Mouse (Mus musculus) thymus, adult 18-20 months (tissue): ENCODE measurements around the gene Pxdn.

ENCODE experiments used
- DNase-seq, 2 experiments: peaks; one replicate each; pipeline ENCODE4 v3.0.0; 2022; ENCODE audit warnings: mixed read lengths in 2 of 2

The Pxdn gene

DNA sequence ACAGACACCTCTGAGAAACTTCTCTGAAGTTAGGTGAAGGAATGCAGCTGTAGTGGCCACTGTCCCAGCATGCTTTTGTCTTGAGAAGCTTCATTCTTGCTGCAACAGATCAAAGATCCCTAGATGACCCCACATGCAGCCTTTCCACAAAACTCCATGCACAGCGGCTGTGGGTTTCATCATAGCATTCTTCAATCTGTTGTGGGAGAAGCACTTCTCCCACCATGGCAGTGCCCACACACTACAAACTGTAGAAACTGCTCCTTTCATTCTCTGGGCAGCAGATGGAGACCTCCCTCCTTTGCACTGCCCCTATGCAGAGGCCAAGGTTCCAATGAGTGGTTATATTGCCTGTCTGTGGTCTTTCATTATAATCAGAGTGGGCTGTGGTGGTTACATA is 91.7 kb downstream of the Pxdn start:
- no peak for DNase-seq

DNA sequence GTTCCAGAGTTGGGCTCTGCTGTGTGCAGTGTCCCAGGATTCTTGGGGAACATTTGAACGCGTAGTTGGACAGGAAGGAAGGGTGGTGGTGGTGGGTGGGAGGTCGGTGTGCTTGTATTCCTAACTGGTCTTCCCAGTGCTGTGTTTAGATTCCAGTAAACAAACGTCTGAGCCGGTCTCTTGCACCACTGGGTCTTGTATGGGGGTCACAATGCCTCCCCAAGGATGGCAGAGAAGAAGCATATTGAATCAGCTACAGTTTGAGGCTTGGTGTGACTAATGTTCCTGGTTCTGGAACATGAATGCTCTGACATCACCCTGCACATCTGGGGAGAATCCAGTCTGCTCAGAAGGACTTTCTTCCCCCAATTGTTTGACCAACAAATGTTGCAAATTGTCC is 93.2 kb downstream of the Pxdn start:
- DNase-seq, result no peak

DNA sequence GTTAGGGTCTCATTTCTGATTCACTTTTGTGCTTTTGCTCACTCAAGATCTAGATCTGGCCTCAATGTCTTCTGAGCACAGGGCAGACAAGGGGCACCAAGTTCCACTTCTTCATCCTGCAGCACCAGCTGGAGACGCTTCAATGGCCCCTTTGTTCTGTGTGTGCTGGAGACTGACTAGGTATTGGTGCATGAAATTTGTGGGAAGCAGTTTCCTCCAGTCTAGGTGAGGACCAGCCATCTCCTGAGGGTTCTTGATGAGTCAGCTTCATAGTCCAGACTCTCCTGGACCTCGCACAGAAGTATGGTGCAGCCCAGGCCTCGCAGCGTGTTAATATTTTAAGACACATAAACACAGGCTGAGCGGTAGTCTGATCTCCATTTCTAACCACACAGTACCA is 97.3 kb downstream of the Pxdn start:
- DNase-seq, result no peak

DNA sequence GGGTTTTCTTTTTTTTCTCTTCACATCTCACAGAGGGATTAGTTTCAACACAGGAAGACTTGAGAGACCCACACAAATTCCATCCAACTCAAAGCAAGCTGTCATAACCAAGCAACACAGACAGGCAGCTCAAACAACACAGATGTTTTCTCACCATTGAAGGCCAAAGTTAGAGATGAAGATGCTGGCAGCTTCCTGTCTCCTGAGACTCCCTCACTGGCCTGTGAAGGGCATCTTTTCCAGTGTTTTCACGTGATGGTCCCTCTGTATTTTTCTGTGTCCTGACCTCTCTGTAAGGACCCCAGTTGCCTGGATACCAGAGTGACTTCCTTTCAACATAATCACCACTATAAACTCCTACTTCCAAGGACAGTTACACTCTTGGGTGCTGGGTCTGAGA is 98.0 kb downstream of the Pxdn start:
- DNase-seq, result no peak

DNA sequence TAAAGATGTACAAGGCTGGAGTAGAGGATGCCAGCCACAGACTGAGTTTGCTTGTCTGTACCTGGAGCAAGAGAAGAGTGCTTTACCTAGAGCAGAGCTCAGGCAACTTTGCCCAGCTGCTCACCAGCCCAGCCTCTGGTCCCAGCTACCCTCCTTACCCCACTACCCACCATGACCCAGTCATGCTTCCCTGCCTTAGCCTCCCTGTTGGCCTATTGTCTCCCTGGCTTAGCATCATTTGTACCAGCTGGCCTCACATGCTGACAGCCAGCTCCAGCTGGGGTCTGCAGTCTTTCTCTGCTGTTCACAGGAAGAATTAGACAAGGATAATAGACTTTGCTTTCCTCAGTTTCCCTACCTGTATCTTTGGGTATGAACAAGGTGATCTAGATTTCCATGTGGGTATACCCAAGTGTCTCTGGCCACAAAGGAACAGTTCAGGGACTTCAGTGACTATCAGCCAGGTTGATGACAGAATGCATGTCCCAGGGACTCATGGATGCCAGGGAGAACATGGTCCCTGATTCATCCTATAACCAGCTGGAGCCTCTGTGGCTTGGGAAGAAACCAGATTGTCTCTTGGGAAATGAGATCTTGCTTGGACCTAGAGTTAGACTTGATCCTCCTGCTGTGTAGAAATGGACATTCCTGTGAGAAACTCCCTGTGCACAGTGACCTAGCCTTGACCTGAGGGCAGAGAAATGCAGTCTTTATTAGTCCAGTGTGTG is 98.6 kb downstream of the Pxdn start:
- DNase-seq, result no peak

DNA sequence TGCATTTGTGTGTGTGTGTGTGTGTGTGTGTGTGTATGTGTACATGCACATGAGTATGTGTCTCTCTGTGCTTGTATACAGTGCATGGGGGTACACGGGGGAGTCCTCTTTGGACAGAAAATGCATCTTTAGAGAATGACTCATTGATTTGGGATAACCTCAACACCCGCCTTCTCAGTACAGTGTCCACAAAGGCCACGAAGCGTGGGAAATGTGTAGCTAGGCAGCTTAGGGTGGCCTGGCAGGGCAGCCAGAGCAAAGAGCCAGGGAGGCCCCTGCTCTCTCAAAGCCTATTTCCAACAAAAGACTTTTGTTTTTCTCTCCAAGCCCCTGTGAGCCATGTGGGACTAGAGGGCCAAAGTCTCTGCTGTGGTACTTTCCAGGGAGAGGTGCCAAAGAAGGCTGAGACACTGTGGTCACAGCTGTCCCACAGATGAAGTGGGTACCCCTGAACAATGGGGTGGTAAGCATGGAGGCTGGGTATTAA is 99.2 kb downstream of the Pxdn start:
- DNase-seq, result no peak

DNA sequence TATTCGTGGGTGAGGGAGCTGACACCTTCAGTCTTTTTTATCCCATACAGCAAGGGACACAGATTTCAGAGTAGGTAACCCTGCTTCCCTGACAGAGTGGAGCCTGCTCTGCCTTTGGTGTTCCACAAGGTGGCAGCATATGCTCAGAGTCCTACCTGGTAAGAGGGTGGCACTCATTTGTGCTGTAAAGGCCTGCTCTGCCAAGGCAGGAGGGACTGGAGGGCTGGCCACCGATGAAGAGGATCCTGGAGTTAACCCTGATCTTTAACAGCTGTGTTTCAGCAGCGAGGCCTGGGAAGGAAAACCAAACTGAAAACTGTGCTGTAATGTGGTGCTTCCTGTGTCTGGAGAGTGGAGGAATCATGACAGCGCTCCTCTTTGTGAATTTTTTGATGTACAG is 102.2 kb downstream of the Pxdn start:
- no peak for DNase-seq

DNA sequence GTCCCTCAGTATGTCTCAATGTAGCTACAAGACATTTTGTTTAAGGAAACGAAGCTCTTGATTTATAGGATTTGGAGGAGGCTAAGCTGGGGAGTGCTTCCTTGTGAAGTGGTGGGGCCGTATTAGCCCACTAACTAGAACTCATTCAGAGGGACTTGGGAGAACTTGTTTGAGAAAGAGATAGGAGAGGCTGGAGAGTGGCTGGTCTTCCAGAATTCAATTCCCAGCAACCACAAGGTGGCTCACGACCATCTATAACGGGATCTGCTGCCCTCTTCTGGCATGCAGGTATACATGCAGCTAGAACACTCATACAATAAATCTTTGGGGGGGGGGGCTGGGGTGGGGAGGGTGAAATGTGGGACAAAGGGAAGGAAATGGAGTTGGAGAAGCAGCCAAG is 102.7 kb downstream of the Pxdn start:
- DNase-seq, result no peak

DNA sequence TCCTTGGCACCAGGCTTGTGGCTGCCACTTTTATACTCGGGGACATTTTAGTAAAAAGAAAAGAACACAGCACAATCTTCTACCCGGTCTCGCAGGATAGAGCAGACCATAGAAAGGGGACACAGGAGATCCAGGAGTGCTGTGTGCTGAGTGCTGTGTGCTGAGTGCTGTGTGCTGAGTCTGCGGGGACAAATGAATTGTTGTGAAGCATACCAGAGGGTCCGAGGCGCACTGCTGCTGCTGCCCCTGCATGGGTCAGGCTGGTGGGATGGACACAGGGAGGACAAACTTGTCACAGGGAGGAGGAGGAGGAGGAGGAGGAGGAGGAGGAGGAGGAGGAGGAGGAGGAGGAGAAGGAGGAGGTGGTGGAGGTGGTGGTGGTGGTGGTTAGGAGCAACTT is 111.4 kb downstream of the Pxdn start:
- no peak for DNase-seq

DNA sequence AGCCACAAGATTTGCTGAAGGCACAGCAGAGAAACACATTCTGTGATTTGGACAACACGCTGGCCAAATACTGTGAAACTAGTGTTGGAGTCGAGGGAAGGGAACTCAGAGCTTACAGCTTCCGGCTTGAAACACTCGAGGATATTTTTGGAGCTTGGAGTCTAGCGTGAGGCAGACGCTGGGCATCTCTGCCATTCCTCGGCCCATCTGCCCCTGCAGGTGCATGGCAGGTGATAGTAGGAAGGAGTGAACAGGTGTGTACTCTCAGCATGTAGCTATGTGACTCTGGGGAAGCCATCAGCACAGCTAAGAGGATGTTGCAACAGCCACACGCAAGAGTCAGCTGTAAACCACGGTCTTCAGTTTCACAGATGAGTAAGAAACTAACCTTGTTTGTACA is 112.4 kb downstream of the Pxdn start:
- no peak for DNase-seq

DNA sequence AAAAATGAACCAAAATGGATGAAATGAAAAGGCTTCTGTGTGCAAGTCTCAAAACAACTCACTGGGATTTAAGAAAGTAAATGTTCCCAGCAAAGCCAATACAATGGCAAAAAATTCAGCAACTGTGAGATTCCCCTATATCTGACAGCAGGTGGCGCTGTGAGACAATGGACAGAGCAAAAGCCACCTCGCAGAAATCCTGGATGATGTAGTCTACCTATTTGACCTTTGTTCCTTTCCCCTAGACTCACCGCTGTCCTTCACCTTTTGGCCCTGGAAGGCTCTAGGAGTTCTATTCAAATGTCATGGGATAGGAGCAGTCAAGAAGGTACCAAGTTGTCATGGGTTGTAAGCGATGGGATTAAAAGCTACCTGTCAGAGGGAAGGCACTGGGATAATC is 112.8 kb downstream of the Pxdn start:
- no peak for DNase-seq

DNA sequence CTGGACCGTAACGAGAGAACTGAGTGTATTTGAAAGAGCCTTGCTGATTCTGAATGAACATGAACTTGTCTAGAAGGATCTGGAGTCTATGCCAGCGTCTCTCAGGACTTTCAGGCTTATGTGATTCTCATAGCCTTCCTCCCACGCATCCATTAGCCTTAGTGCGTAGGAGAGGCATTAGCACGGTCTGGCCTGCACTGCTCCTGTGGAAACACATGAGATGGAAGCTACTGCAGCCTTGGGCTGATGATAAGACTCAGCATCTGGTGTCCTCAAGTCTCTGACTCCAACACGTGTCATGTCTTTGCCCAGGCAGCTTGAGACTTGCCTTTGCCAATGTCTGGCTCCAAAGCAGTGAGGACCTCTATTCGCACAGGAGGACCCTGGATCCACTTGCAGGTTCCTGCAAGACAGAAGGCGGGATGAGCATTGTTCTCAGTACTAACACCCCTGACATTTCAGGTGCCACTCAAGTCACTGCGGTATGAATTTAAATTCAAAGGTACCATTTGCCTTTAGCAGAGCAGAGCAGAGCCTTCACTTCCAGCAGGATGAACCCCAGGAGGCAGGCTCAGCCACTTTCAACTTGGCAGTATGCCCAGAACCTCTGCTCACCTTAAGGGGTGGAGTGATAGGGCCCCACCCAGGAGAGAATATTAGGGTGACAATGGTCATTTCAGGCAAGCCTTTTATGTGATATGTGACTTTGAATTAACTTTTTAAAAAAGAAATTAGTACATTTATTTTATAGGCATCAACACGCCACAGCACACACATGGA is 117.5 kb downstream of the Pxdn start:
- DNase-seq, result no peak

DNA sequence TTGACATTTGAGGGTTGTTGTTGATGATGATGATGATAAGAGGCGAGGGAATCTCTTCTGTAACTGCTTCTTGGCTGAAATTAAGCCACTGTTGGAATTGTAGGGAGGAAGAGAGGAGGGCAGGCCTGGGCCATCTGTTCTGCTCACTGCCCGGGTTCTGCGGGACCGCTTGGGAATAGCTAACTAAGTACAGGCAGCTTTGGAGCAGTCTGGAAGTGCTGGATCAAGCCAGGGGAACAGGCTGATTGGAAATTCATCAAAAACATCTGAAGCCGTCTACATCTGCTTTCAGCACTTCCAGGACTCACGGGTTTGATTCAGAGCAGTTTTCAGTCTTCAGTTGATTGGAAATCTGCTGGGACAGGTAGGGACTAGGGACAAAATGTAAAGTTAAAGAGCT is 120.6 kb downstream of the Pxdn start:
- no peak for DNase-seq

DNA sequence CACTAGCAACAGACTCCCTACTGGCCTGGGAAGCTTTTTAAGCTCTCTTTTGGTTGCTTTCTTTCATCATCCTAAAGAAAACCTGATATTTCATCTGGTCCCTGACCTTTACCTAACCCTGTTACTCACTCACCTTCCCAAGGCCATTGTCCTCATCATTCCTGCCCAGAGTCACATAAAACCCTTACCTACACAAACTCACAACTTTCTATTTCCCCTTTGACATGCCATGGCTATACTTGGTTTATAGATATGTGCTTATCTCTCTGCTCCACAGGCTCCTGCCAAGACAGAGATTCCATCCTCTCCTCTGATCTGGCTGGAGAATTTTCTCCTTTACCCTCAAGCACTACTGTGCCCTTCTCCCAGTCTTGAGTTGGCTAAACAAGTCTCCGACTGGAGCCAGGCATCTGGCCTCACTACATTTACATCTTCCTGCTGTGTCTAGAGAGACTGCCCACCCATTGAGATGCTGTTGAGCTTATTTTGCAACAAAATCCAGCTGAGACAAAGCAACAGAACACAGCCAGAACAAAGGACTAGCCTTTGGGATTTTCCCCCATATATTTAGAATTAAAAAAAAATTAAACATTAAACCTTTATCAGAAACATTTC is 124.2 kb downstream of the Pxdn start:
- no peak for DNase-seq

DNA sequence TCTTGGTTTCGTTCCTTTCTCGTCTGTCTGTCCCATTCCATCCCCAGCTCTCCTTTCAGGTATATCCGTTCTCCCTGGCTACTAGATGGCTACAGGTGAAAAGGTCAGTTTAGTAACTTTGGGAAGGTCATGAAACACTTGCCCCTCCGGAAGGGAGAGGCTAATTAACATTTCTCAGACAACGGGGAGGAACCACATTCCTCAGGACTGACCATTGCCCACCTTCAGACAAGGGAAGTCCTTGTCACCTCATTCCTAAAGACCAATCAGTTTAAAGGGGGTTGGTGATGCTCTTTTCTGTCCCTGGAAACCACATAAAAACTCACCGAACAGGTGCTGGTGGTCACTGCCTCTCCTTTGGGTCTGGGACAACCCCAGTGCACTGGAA is 124.7 kb downstream of the Pxdn start:
- DNase-seq, result no peak
